Mouse (Mus musculus) erythroblast, adult 5-6 weeks (primary cell): ENCODE measurements around the gene Olfr324. TPM values are rescaled to one million over a fixed set of nuclear protein-coding genes. Genes with fewer than 3 reads are reported as not detected.

Source experiments
- ATAC-seq: replicated peaks from 2 replicates; pipeline ENCODE4 v1.8.0; 2016; ENCODE audit warnings: moderate number of reproducible peaks, mild to moderate bottlenecking, moderate TSS enrichment, inconsistent platforms; ENCODE audit not compliant: poor library complexity, low FRiP score, severe bottlenecking
- total RNA-seq, 2 experiments: library from RNA; stranded (forward) in 1 of 2; stranded (reverse) in 1 of 2; fragments of 150-400 nt in 1 of 2; fragments of 200-764, 138-1000 nt in 1 of 2; gene quantifications; 2 replicates each; pipeline versions ENCODE4 v1.2.3 to v1.2.4; 2015 to 2017; ENCODE audit warnings: low replicate concordance in 2 of 2

Gene Olfr324
- total RNA-seq, 2 experiments from 2014 or later: not detected

DNA sequence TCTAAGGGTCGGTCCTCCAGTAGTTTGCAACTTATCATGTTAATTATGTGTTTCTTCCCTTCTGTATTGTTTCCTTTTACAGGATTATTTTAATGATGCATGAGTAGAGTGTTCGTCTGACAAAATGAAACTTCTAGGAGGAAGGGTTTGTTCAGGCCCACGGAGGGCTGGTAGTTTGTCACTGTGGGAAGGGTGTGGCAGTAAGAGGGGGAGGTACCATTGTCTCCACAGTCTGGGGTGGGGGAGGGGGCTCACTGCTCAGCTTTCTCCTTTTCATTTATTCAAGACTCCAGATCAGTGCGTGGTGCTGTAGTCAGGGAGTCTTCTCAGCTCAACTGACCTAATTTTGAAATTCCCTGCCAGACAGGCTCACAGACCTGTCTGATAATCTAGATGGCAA is 31.2 kb downstream of the Olfr324 start:
- ATAC-seq: no peak

DNA sequence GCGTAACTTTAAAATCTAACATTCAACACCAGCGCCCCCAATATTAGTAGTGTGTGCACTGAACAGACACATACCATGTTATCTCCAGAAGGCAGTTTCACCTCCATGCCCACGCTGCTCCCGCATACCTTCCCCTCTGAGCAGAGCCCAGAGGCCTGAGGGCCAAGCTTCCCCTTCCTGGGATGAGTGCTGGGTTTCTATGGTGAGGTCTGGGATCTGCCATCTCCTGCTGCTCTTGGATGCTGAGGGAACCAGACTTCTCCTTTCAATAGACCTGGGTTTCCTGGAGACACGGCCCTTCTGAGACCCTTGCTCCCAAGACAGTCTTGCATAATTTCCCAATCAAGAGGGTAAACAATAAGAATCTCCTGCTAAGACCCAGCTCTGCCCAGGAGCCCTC is 35.5 kb downstream of the Olfr324 start, which contains the start of gene Olfr323:
Gene Olfr323 (minus strand): TSS at position 101 of the 400 bp plus-strand sequence.
- ATAC-seq: no peak

DNA sequence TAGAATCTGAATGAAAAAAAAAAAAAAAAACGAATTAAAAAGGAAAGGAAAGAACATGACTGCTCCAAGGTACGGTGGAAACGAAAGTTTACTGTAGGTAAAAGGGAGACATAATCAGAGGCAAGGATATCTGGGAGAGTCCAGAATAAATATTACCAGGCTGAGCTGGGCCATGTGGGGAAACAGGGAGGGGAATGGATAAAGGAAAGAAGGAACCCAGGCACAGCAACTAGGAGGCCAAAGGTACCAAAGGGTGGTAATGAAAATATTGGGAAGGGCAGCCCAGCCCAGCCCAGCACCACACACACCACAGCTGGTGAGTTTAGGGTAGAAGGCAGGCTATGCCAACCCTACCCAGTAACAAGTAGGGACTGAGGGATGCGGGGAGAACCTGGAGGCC is 40.0 kb downstream of the Olfr324 start:
- no peak for ATAC-seq

GRCm38 (mm10) chr11:58636376-58636977 is 41.6 kb downstream of the Olfr324 start:
- ATAC-seq: peak; percentile 63

- ATAC-seq: no peak
These were observed 43.3 kb downstream of the Olfr324 start for GRCm38 (mm10) chr11:58638176-58638701.

DNA sequence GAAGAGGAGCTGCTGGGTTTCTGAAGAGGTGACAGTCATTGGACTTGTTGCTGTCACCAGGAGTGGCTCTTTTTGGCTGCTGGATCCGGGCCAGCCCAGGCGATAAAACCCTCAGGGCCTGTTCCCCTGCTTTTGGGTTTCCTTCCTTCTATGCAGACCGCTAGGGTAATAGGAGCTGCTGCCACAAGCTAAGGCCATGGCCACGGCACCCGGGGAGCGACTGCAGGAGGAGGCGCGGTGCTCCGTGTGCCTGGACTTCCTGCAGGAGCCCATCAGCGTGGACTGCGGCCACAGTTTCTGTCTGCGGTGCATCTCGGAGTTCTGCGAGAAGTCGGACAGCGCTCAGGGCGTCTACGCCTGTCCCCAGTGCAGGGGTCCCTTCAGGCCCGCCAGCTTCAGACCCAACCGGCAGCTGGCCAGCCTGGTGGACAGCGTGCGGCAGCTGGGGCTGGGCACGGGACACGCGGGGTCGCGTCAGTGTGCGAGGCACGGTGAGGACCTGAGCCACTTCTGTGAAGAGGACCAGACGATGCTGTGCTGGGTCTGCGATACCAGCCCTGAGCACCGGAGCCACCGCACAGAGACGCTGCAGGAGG is 45.5 kb downstream of the Olfr324 start, which contains the start of gene Trim58:
Gene Trim58 (plus strand): TSS at position 194 of the 596 bp plus-strand sequence.
- peak; percentile 54 for ATAC-seq

DNA sequence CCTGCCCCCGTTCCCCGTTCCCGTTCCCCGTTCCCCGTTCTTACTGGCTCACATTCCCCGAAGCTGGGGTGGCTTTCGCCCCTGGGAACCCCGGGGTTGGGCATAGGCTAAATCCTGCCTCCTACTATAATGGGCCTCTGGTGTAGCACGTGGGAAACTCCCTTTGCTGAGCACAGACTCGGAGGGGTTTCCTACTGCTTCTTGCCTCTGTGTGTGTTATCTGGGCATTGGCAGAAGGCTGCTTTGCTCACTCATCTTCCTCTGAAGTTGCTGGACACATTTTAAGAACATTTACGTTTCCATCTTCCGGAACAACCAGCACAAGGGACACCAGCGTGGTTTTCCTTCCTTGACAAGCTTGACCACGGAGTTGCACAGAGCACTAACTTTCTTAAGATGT is 46.1 kb downstream of the Olfr324 start:
- ATAC-seq: peak; percentile 48

- ATAC-seq: peak; percentile 77
These were observed 46.9 kb downstream of the Olfr324 start for GRCm38 (mm10) chr11:58641638-58642358.

DNA sequence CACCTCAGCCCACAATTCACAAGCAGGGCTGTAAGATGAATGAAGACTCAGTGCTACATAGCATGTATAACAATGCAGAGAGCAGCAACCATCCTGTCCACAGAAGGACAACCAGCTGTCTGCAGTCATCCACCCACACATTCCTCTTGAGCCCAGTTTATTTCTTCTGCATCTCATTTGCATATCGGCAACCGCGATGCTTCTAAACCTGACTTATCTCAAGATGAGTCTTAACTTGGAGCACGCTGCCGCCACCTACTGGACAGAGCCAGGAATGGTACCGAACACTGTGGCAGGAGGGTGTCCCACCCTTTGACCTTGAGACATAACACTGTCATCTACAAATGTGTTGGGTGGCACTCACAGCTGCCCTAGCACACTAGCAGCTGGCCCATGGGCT is 48.4 kb downstream of the Olfr324 start:
- ATAC-seq: peak; percentile 43

Other genes starting within 250 kb of the Olfr324 start
- gene Lypd8, start 216.1 kb upstream of the Olfr324 start, total RNA-seq (2015; ENCODE audit: low replicate concordance): not detected in 2 replicates
- not detected in 2 replicates for gene Lypd8, start 216.1 kb upstream of the Olfr324 start, total RNA-seq (2017; ENCODE audit: low replicate concordance)
- gene 1810065E05Rik, start 174.0 kb upstream of the Olfr324 start, total RNA-seq (2015; ENCODE audit: low replicate concordance): not detected in 2 replicates
- not detected in 2 replicates for gene 1810065E05Rik, start 174.0 kb upstream of the Olfr324 start, total RNA-seq (2017; ENCODE audit: low replicate concordance)
- not detected in 2 replicates for gene Gm12253, start 162.6 kb upstream of the Olfr324 start, total RNA-seq (2015; ENCODE audit: low replicate concordance)
- gene Gm12253, start 162.6 kb upstream of the Olfr324 start, total RNA-seq (2017; ENCODE audit: low replicate concordance): not detected in 2 replicates
- gene Lypd9, start 142.2 kb upstream of the Olfr324 start, total RNA-seq (2015; ENCODE audit: low replicate concordance): not detected in 2 replicates
- not detected in 2 replicates for gene Lypd9, start 142.2 kb upstream of the Olfr324 start, total RNA-seq (2017; ENCODE audit: low replicate concordance)
- gene Olfr30, start 132.8 kb upstream of the Olfr324 start, total RNA-seq (2015; ENCODE audit: low replicate concordance): not detected in 2 replicates
- not detected in 2 replicates for gene Olfr30, start 132.8 kb upstream of the Olfr324 start, total RNA-seq (2017; ENCODE audit: low replicate concordance)
- gene Olfr332, start 102.6 kb upstream of the Olfr324 start, total RNA-seq (2015; ENCODE audit: low replicate concordance): not detected in 2 replicates
- gene Olfr332, start 102.6 kb upstream of the Olfr324 start, total RNA-seq (2017; ENCODE audit: low replicate concordance): not detected in 2 replicates
- gene Olfr331, start 92.5 kb upstream of the Olfr324 start, total RNA-seq (2015; ENCODE audit: low replicate concordance): not detected in 2 replicates
- gene Olfr331, start 92.5 kb upstream of the Olfr324 start, total RNA-seq (2017; ENCODE audit: low replicate concordance): not detected in 2 replicates
- gene Olfr330, start 60.3 kb upstream of the Olfr324 start, total RNA-seq (2015; ENCODE audit: low replicate concordance): not detected in 2 replicates
- not detected in 2 replicates for gene Olfr330, start 60.3 kb upstream of the Olfr324 start, total RNA-seq (2017; ENCODE audit: low replicate concordance)
- gene Olfr329-ps, start 48.7 kb upstream of the Olfr324 start, total RNA-seq (2015; ENCODE audit: low replicate concordance): not detected in 2 replicates
- not detected in 2 replicates for gene Olfr329-ps, start 48.7 kb upstream of the Olfr324 start, total RNA-seq (2017; ENCODE audit: low replicate concordance)
- gene Olfr328, start 39.5 kb upstream of the Olfr324 start, total RNA-seq (2015; ENCODE audit: low replicate concordance): not detected in 2 replicates
- 0.42 TPM in 1 of 2 replicates, not detected in the other for gene Olfr328, start 39.5 kb upstream of the Olfr324 start, total RNA-seq (2017; ENCODE audit: low replicate concordance)
- not detected in 2 replicates for gene Olfr224, start 24.6 kb upstream of the Olfr324 start, total RNA-seq (2015; ENCODE audit: low replicate concordance)
- not detected in 2 replicates for gene Olfr224, start 24.6 kb upstream of the Olfr324 start, total RNA-seq (2017; ENCODE audit: low replicate concordance)
- gene Olfr325, start 17.4 kb upstream of the Olfr324 start, total RNA-seq (2015; ENCODE audit: low replicate concordance): not detected in 2 replicates
- not detected in 2 replicates for gene Olfr325, start 17.4 kb upstream of the Olfr324 start, total RNA-seq (2017; ENCODE audit: low replicate concordance)
- gene 2210407C18Rik, start 21.0 kb downstream of the Olfr324 start, total RNA-seq (2015; ENCODE audit: low replicate concordance): not detected in 2 replicates
- gene 2210407C18Rik, start 21.0 kb downstream of the Olfr324 start, total RNA-seq (2017; ENCODE audit: low replicate concordance): not detected in 2 replicates
- 3.5 TPM in 1 of 2 replicates, not detected in the other for gene Olfr323, start 35.4 kb downstream of the Olfr324 start, total RNA-seq (2015; ENCODE audit: low replicate concordance)
- gene Olfr323, start 35.4 kb downstream of the Olfr324 start, total RNA-seq (2017; ENCODE audit: low replicate concordance): not detected in 2 replicates
- 320 and 369 TPM in 2 replicates for gene Trim58, start 45.4 kb downstream of the Olfr324 start, total RNA-seq (2015; ENCODE audit: low replicate concordance)
- gene Trim58, start 45.4 kb downstream of the Olfr324 start, total RNA-seq (2017; ENCODE audit: low replicate concordance): 372 and 438 TPM in 2 replicates
- gene Olfr322, start 63.7 kb downstream of the Olfr324 start, total RNA-seq (2015; ENCODE audit: low replicate concordance): 0.38 and 1.0 TPM in 2 replicates
- 0.42 and 1.0 TPM in 2 replicates for gene Olfr322, start 63.7 kb downstream of the Olfr324 start, total RNA-seq (2017; ENCODE audit: low replicate concordance)
- not detected in 2 replicates for gene Olfr320, start 86.0 kb downstream of the Olfr324 start, total RNA-seq (2015; ENCODE audit: low replicate concordance)
- gene Olfr320, start 86.0 kb downstream of the Olfr324 start, total RNA-seq (2017; ENCODE audit: low replicate concordance): not detected in 2 replicates
- gene Olfr319, start 104.0 kb downstream of the Olfr324 start, total RNA-seq (2015; ENCODE audit: low replicate concordance): not detected in 2 replicates
- gene Olfr319, start 104.0 kb downstream of the Olfr324 start, total RNA-seq (2017; ENCODE audit: low replicate concordance): not detected in 2 replicates
- not detected in 2 replicates for gene Olfr318, start 128.9 kb downstream of the Olfr324 start, total RNA-seq (2015; ENCODE audit: low replicate concordance)
- not detected in 2 replicates for gene Olfr318, start 128.9 kb downstream of the Olfr324 start, total RNA-seq (2017; ENCODE audit: low replicate concordance)
- gene Olfr317, start 144.1 kb downstream of the Olfr324 start, total RNA-seq (2015; ENCODE audit: low replicate concordance): not detected in 2 replicates
- not detected in 2 replicates for gene Olfr317, start 144.1 kb downstream of the Olfr324 start, total RNA-seq (2017; ENCODE audit: low replicate concordance)
- not detected in 2 replicates for gene Olfr316, start 157.6 kb downstream of the Olfr324 start, total RNA-seq (2015; ENCODE audit: low replicate concordance)
- not detected in 2 replicates for gene Olfr316, start 157.6 kb downstream of the Olfr324 start, total RNA-seq (2017; ENCODE audit: low replicate concordance)
- gene Olfr315, start 178.1 kb downstream of the Olfr324 start, total RNA-seq (2015; ENCODE audit: low replicate concordance): not detected in 2 replicates
- not detected in 2 replicates for gene Olfr315, start 178.1 kb downstream of the Olfr324 start, total RNA-seq (2017; ENCODE audit: low replicate concordance)
- gene Olfr314, start 187.8 kb downstream of the Olfr324 start, total RNA-seq (2015; ENCODE audit: low replicate concordance): not detected in 2 replicates
- not detected in 2 replicates for gene Olfr314, start 187.8 kb downstream of the Olfr324 start, total RNA-seq (2017; ENCODE audit: low replicate concordance)
- not detected in 2 replicates for gene Fam183b, start 206.8 kb downstream of the Olfr324 start, total RNA-seq (2015; ENCODE audit: low replicate concordance)
- gene Fam183b, start 206.8 kb downstream of the Olfr324 start, total RNA-seq (2017; ENCODE audit: low replicate concordance): not detected in 2 replicates
- gene Olfr313, start 219.9 kb downstream of the Olfr324 start, total RNA-seq (2015; ENCODE audit: low replicate concordance): not detected in 2 replicates
- not detected in 2 replicates for gene Olfr313, start 219.9 kb downstream of the Olfr324 start, total RNA-seq (2017; ENCODE audit: low replicate concordance)
- not detected in 2 replicates for gene Olfr312, start 234.1 kb downstream of the Olfr324 start, total RNA-seq (2015; ENCODE audit: low replicate concordance)
- gene Olfr312, start 234.1 kb downstream of the Olfr324 start, total RNA-seq (2017; ENCODE audit: low replicate concordance): 0.42 TPM in 1 of 2 replicates, not detected in the other
- gene Olfr311, start 244.1 kb downstream of the Olfr324 start, total RNA-seq (2015; ENCODE audit: low replicate concordance): not detected in 2 replicates
- not detected in 2 replicates for gene Olfr311, start 244.1 kb downstream of the Olfr324 start, total RNA-seq (2017; ENCODE audit: low replicate concordance)